Mouse (Mus musculus) forebrain, embryonic 11.5 days (tissue): ENCODE results near the gene Plcg2. TPM values are rescaled to one million over a fixed set of nuclear protein-coding genes. Genes with fewer than 3 reads are reported as not detected.
A peak's percentile ranks its signal among the peaks of the same experiment; 100 is the strongest.

Source experiments
- ATAC-seq: fragments of 200-750 bp; cut with Nextera tagmentation; replicated peaks from 2 replicates; pipeline ENCODE4 v1.8.0; 2017; ENCODE audit warnings: moderate TSS enrichment; ENCODE audit not compliant: low FRiP score
- DNase-seq: peaks from one replicate; pipeline ENCODE4 v3.0.0-alpha.2; 2017; ENCODE audit warnings: low spot score
- H3K27ac ChIP-seq: fragments of 300-500 bp; sonication (generic); 2 replicates; pipeline ENCODE4 v1.5.1; 2014; ENCODE audit warnings: low read depth, low read length
- H3K27me3 ChIP-seq: fragments of 300-500 bp; sonication (generic); 2 replicates; pipeline ENCODE4 v1.6.1; 2014; ENCODE audit warnings: mild to moderate bottlenecking, low read length, mixed read lengths; ENCODE audit not compliant: control insufficient read depth, insufficient read depth
- H3K36me3 ChIP-seq: fragments of 300-500 bp; sonication (generic); 2 replicates; pipeline ENCODE4 v1.6.1; 2014; ENCODE audit warnings: mild to moderate bottlenecking, low read length, moderate library complexity, mixed read lengths; ENCODE audit not compliant: control insufficient read depth, insufficient read depth
- H3K4me1 ChIP-seq: fragments of 300-500 bp; sonication (generic); replicated peaks from 2 replicates; pipeline ENCODE4 v1.6.1; 2014; ENCODE audit warnings: low read length, mixed read lengths; ENCODE audit not compliant: control insufficient read depth, insufficient read depth
- H3K4me2 ChIP-seq: fragments of 300-500 bp; sonication (generic); 2 replicates; pipeline ENCODE4 v1.6.1; 2014; ENCODE audit warnings: low read depth, mild to moderate bottlenecking, low read length, moderate library complexity, mixed read lengths; ENCODE audit not compliant: severe bottlenecking
- H3K4me3 ChIP-seq: fragments of 300-500 bp; sonication (generic); 2 replicates; pipeline ENCODE4 v1.5.1; 2014; ENCODE audit warnings: low read depth, low read length
- H3K9ac ChIP-seq: fragments of 300-500 bp; sonication (generic); 2 replicates; pipeline ENCODE4 v1.6.1; 2014; ENCODE audit warnings: low read length
- H3K9me3 ChIP-seq: fragments of 300-500 bp; sonication (generic); 2 replicates; pipeline ENCODE4 v1.6.1; 2016; ENCODE audit warnings: low read length, mixed read lengths; ENCODE audit not compliant: control insufficient read depth
- WGBS: fragments of 180-500 bp; shearing (Covaris S2); extraction: QIAGEN DNeasy Blood & Tissue Kit; methylation state at CpG from one replicate; pipeline ENCODE4 v1.1.7; 2014; 5-methylcytosine and 5-hydroxymethylcytosine counted together
- polyA plus RNA-seq: library from polyadenylated mRNA; unstranded; fragments of >200 nt; fragmentation: Nextera tagmentation; extraction: Ambion mirVana; gene quantifications from 2 replicates; pipeline ENCODE4 v1.2.1, GENCODE M21; 2014

Gene Plcg2
- polyA plus RNA-seq, 1 experiment from 2014 or later: 2.0 TPM

DNA sequence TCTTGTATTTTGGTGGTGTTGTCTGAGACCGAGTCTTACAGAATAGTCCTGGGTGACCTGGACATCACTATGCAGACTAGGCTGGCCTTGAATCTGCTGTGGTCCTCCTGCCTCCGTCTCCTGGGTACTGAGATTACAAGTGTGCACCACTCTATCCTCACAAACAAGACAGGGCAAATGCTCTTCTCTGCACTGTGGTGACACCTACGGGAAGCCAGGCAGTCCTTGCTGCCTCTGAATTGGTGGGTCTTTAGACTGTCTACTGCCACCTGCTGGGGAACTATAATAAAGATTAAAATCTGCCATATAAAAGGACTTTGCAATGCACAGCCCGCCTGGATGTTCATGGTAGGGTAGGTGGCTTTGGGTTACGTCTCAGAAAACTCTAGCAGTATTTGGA lies 32.8 kb upstream of the Plcg2 start:
- no peaks in the 10 kb centered on the region for H3K27me3 ChIP-seq
- H3K9me3 ChIP-seq: no peaks in the 10 kb centered on the region; the same call in 1 of the 2 replicates
- no peaks in the 10 kb centered on the region for H3K36me3 ChIP-seq
- 40% methylated on average over 5 of the region's 5 CpGs for WGBS
- no peak overlapping the region for H3K4me3 ChIP-seq
- H3K4me2 ChIP-seq: no peak overlapping the region
- no peak overlapping the region for H3K27ac ChIP-seq
- ATAC-seq (peak; percentile 56; the same call in 1 of the 2 replicates), DNase-seq (no peak)
- peaks cover 2% of the 10 kb centered on the region; the same call in 1 of the 2 replicates for H3K4me1 ChIP-seq
- no peak overlapping the region for H3K9ac ChIP-seq

DNA sequence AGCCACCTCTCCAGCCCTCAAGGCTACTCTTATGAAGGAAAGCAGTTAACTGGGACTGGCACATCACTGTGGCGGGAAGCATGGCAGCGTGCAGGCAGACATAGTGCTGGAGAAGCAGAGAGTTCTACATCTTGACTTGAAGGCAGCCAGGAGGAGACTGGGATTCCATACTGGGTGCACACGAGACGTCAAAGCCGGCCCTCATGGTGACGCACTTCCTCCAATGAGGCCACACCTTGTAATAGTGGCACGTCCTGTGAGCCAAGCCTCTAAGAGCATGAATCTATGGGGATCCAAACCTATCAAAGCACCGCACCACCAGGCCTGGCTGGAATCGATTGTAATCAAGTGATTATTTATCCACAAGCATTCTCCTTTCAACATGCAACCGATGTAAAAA lies 30.6 kb upstream of the Plcg2 start:
- Histone ChIP-seq H3K4me2 (no peak overlapping the region), H3K9me3 (no peaks in the 10 kb centered on the region; the same call in 1 of the 2 replicates), H3K36me3 (no peaks in the 10 kb centered on the region), H3K9ac (no peak overlapping the region), H3K4me1 (peaks cover 2% of the 10 kb centered on the region; the same call in 1 of the 2 replicates), H3K27ac (no peak overlapping the region), H3K27me3 (no peaks in the 10 kb centered on the region), H3K4me3 (no peak overlapping the region)
- DNase-seq: no peak
- ATAC-seq: no peak
- 90% methylated on average over 10 of the region's 10 CpGs for WGBS

DNA sequence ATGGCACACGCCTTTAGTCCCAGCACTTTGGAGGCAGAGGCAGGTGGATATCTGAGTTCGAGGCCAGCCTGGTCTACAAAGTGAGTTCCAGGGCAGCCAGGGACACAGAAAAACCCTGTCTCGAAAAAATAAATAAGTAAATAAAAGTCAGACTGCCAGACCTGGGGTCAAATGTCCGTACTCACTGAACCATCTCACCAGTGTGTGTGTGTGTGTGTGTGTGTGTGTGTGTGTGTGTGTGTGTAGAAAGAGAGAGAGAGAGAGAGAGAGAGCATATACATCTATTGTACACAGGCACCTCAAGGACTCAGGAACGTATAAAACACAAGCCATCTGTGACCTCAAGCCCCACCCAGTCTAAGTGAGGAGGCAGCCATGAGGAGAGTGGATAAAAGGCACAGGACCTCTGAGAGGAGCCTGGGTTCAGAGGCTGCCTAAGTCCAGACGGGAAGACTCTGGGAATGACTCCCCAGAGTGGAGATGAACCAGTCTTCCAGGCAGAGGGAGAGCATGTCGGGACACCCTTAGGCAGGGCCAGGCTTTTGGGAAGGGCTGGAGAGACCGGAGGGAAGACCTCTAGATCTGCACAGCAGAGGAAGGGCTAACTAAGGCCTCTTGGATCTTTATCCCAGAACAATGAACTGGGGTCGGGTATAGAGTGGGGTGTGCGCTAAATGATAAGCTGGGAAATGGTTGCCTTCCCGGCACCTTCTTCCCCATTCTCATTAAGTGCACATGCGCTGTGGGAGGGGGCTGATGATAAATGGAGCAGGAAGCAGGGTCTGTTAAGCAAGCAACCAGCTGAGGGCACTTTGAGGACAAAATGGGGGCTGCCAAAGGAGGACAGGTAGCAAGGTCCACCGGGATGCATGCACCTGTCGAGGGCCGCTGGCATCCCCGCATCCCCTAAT lies 28.4 kb upstream of the Plcg2 start:
- H3K9me3 ChIP-seq: no peaks in the 10 kb centered on the region
- DNase-seq (no peak), ATAC-seq (peak; percentile 33; the same call in 1 of the 2 replicates)
- 32% methylated on average over 16 of the region's 16 CpGs for WGBS
- peaks cover 2% of the 10 kb centered on the region; the same call in 1 of the 2 replicates for H3K4me1 ChIP-seq
- peak overlapping the region; percentile 45 for H3K9ac ChIP-seq
- no peaks in the 10 kb centered on the region for H3K36me3 ChIP-seq
- H3K27me3 ChIP-seq: no peaks in the 10 kb centered on the region
- H3K4me3 ChIP-seq: peak overlapping the region; percentile 17; the same call in 1 of the 2 replicates
- H3K4me2 ChIP-seq: peak overlapping the region; percentile 52
- H3K27ac ChIP-seq: peak overlapping the region; percentile 55; the same call in 1 of the 2 replicates

DNA sequence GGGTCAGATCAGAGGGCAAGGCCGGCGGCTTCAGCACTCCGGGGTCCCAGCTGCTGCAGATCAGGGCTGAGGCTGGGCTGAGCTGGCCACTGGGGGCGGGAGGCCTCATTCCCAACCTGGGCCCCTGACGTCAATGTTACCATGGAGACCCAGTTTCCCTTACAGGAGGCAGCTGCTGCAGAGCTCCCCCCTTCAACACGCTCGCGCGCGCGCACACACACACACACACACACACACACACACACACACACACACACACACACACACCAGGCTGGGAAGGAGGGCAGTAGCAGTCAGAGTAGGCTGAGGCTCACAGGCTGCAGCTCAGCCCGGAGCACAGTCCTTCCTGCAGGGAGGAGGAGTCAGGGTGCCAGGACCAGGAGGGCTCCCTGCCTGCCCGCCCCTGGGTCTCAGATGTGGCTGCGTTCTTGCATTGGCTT lies 27.7 kb upstream of the Plcg2 start:
- 2% methylated on average over 14 of the region's 14 CpGs for WGBS
- H3K4me2 ChIP-seq: peak overlapping the region; percentile 52
- no peaks in the 10 kb centered on the region for H3K36me3 ChIP-seq
- H3K9me3 ChIP-seq: no peaks in the 10 kb centered on the region
- peak overlapping the region; percentile 45 for H3K9ac ChIP-seq
- H3K4me3 ChIP-seq: peak overlapping the region; percentile 17
- DNase-seq: peak; percentile 93
- H3K27me3 ChIP-seq: no peaks in the 10 kb centered on the region
- H3K27ac ChIP-seq: peak overlapping the region; percentile 55; the same call in 1 of the 2 replicates
- peaks cover 2% of the 10 kb centered on the region; the same call in 1 of the 2 replicates for H3K4me1 ChIP-seq
- ATAC-seq: peak; percentile 92

DNA sequence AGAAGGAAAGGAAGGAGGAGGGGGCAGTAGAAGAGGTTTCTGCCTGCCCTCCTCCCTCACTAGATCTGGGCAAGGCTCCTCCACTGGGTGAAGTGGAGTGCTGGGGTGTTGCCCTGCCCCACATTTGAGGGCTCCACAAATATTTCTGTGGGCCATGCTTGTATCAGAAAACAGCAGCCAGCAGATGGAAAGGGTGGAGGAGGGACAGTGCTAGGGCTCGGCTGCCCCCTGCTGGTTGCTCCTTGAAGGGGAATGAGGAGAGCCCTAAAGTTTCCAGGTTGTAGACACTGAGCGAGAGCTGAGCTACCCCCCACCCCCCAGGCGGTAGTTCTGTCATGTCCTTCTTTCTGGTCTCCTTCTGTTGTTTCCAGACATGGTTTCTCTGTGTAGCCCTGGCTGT lies 26.9 kb upstream of the Plcg2 start:
- Histone ChIP-seq H3K4me3 (no peak overlapping the region), H3K4me2 (no peak overlapping the region), H3K27me3 (no peaks in the 10 kb centered on the region), H3K9me3 (no peaks in the 10 kb centered on the region), H3K4me1 (peaks cover 2% of the 10 kb centered on the region; the same call in 1 of the 2 replicates), H3K9ac (no peak overlapping the region), H3K27ac (no peak overlapping the region), H3K36me3 (no peaks in the 10 kb centered on the region)
- DNase-seq: peak; percentile 87
- ATAC-seq: 0 out of 2 replicates have a peak, but pooled peaks have one; percentile 16
- 20% methylated on average over 3 of the region's 3 CpGs for WGBS

DNA sequence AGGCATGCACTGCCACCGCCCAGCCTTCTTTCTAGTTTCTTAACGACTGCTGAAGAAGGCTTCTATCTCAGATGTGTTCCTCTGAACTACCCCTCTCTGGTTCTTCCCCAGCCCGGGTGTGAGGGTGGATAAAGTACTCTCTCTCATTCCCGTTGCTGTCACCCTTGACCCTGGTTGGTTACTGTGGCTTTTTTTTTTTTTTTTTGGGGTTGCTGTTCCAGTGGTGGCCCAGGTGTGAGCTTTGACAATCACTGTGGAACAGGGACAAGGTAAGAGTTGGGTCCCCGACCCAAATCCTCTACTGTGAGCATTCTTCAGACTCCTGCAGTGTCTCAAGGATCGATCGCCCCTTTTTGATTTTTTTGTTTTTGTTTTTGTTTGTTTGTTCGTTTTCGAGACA lies 26.4 kb upstream of the Plcg2 start:
- Histone ChIP-seq H3K4me3 (no peak overlapping the region), H3K27me3 (no peaks in the 10 kb centered on the region), H3K9me3 (no peaks in the 10 kb centered on the region), H3K4me2 (no peak overlapping the region), H3K9ac (no peak overlapping the region), H3K36me3 (no peaks in the 10 kb centered on the region), H3K4me1 (peaks cover 2% of the 10 kb centered on the region; the same call in 1 of the 2 replicates), H3K27ac (no peak overlapping the region)
- ATAC-seq (no peak), DNase-seq (no peak)
- WGBS: 80% methylated on average over 9 of the region's 9 CpGs

DNA sequence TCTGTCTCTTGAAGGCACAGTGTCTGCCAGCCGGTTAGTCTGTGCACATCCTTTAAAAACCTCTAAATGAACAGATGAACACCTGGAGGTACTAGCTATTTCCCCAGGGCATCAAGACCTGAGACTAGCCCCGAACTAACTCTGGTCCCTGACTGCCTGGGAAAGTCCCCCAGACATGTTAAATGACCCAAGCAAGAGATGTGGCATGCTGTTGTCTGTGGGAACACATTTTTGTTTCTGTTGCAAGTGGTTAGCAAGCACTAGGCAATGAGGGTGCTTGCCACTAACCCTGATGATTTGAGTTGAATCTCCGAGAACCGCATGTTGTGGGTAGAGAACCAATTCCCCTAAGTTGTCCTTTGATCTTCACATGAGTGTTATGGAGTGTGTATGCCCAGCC lies 25.8 kb upstream of the Plcg2 start:
- 92% methylated on average over 4 of the region's 4 CpGs for WGBS
- peaks cover 2% of the 10 kb centered on the region; the same call in 1 of the 2 replicates for H3K4me1 ChIP-seq
- no peak overlapping the region for H3K27ac ChIP-seq
- DNase-seq (no peak), ATAC-seq (no peak)
- H3K9ac ChIP-seq: no peak overlapping the region
- H3K9me3 ChIP-seq: no peaks in the 10 kb centered on the region
- H3K27me3 ChIP-seq: no peaks in the 10 kb centered on the region
- H3K4me2 ChIP-seq: no peak overlapping the region
- H3K4me3 ChIP-seq: no peak overlapping the region
- H3K36me3 ChIP-seq: no peaks in the 10 kb centered on the region

DNA sequence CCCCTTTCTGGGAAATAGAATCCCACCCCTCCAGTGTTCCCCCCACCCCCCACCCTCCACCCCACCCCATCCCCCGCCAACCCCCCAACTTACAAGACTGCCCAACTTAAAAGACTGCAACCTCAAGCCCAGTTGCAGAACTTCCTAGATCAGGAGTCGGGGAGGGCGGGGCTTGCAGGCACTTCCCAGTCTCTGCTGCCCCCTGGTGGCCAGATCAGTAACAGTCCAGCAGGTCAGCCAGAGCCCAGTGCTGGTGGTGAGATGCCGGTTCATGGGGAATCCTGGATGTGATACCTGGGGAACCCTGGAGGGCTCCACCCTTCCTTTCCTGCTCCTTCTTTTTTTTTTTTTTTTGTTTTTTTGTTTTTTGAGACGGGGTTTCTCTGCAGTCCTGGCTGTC lies 23.1 kb upstream of the Plcg2 start:
- ATAC-seq (peak; percentile 31; the same call in 1 of the 2 replicates), DNase-seq (peak; percentile 96)
- H3K4me2 ChIP-seq: no peak overlapping the region
- H3K9me3 ChIP-seq: no peaks in the 10 kb centered on the region
- no peak overlapping the region for H3K4me3 ChIP-seq
- no peaks in the 10 kb centered on the region for H3K36me3 ChIP-seq
- no peak overlapping the region for H3K9ac ChIP-seq
- no peak overlapping the region for H3K27ac ChIP-seq
- H3K4me1 ChIP-seq: no peaks in the 10 kb centered on the region
- 0% methylated on average over 5 of the region's 5 CpGs for WGBS
- H3K27me3 ChIP-seq: no peaks in the 10 kb centered on the region
